Mouse (Mus musculus) stomach, postnatal 0 days (tissue): Measurements from ENCODE around the gene Iqsec2.

Source experiments
- CTCF ChIP-seq: IDR thresholded peaks from 2 replicates; pipeline ENCODE4 v1.5.1; 2016; ENCODE audit warnings: antibody characterized with exemption, low read depth, mild to moderate bottlenecking, moderate library complexity
- EP300 ChIP-seq: optimal IDR thresholded peaks from 2 replicates; pipeline ENCODE3; 2016; ENCODE audit warnings: antibody characterized with exemption

GRCm38 (mm10) chrX:152151709-152152108 lies 7.6 kb downstream of the Iqsec2 start:
- TF ChIP-seq CTCF (peak; percentile 81), EP300 (no peak)
